Mouse (Mus musculus): ENCODE measurements around the gene D5Ertd579e.

GRCm38 (mm10) chr5:36575745-36576144 is 120.1 kb downstream of the D5Ertd579e start:
- TF ChIP-seq CTCF (IDR thresholded peaks at IDR 0.05; ENCODE audit: low read depth, low read length) (no peak), POLR2A (IDR thresholded peaks at IDR 0.05; ENCODE audit: borderline replicate concordance, low read depth, low read length) (no peak)
